In genomic region chr1:184034741-184035181, GRCm38 (mm10) we compare ENCODE assay signal across 8 mouse cellular contexts. TPM values are rescaled to one million over a fixed set of nuclear protein-coding genes. Genes with fewer than 3 reads are reported as not detected.
DNase-seq lines count a peak whose midpoint lies in the region; ATAC-seq and TF ChIP-seq lines count a peak whose summit lies in the region.

No protein-coding gene starts in this region.

- intact Hi-C loops in left cerebral cortex, adult 2 months (cut with DNase I) = loop anchor here (2.0 to 10.0 kb wide), 3 partner anchors 153 to 1750 kb away; partner anchors contain the start of gene Degs1

- H3K27me3 ChIP-seq in hindbrain, embryonic 12.5 days = no peaks in the 10 kb centered on the region
- H3K27me3 ChIP-seq in limb, embryonic 12.5 days = peaks cover 15% of the 10 kb centered on the region

- peaks cover 27% of the 10 kb centered on the region for H3K4me1 ChIP-seq in hindbrain, embryonic 12.5 days
- peaks cover 17% of the 10 kb centered on the region for H3K4me1 ChIP-seq in limb, embryonic 12.5 days (replicated peaks)

- peak in 1 of 2 experiments; percentile 31 for DNase-seq in left cerebral cortex, adult 2 months (ENCODE audit: extremely low spot score in 1 of 2, low spot score in 2 of 2)
- DNase-seq in left cerebral cortex, adult 9 months (ENCODE audit: low spot score in 2 of 2) = no peak
- peak; percentile 67 for DNase-seq in Muller cell, postnatal 12 days (ENCODE audit: inconsistent ontology term)
- peak; percentile 64 for DNase-seq in embryo, embryonic 10.5 days (ENCODE audit: low spot score)
- DNase-seq in neural tube, embryonic 10.5 days (ENCODE audit: extremely low spot score, low spot score) = peak; percentile 56

- peak overlapping the region; percentile 82 for H3K4me3 ChIP-seq in left cerebral cortex, adult 2 months
- peak overlapping the region; percentile 64 for H3K4me3 ChIP-seq in hindbrain, embryonic 12.5 days
- peak overlapping the region; percentile 74 for H3K4me3 ChIP-seq in limb, embryonic 12.5 days (replicated peaks)

- WGBS in hindbrain, embryonic 12.5 days = under 1% methylated on average over 12 of the region's 12 CpGs
- 0% methylated on average over 12 of the region's 12 CpGs for WGBS in limb, embryonic 12.5 days

- H3K9me3 ChIP-seq in hindbrain, embryonic 12.5 days (replicated peaks) = no peaks in the 10 kb centered on the region
- H3K9me3 ChIP-seq in limb, embryonic 12.5 days = no peaks in the 10 kb centered on the region

- H3K4me2 ChIP-seq in hindbrain, embryonic 12.5 days (replicated peaks) = peak overlapping the region; percentile 75
- H3K4me2 ChIP-seq in limb, embryonic 12.5 days = peak overlapping the region; percentile 78

- no peaks in the 10 kb centered on the region; the same call in 1 of the 2 replicates for H3K36me3 ChIP-seq in hindbrain, embryonic 12.5 days
- peaks cover 6% of the 10 kb centered on the region; the same call in 1 of the 2 replicates for H3K36me3 ChIP-seq in limb, embryonic 12.5 days

- peak overlapping the region; percentile 51 for H3K27ac ChIP-seq in left cerebral cortex, adult 2 months
- H3K27ac ChIP-seq in hindbrain, embryonic 12.5 days = peak overlapping the region; percentile 79
- H3K27ac ChIP-seq in limb, embryonic 12.5 days = peak overlapping the region; percentile 59; the same call in 1 of the 2 replicates

- no peak for TF ChIP-seq CTCF in left cerebral cortex, adult 2 months (IDR thresholded peaks at IDR 0.05)

- ATAC-seq in hindbrain, embryonic 12.5 days (ENCODE audit: low FRiP score) = no peak
- no peak for ATAC-seq in limb, embryonic 12.5 days (ENCODE audit: insufficient number of reproducible peaks, insufficient read depth, low FRiP score, low TSS enrichment, low read depth)
- no peak for ATAC-seq in granulocyte monocyte progenitor cell, adult 5-6 weeks (replicated peaks; ENCODE audit: poor library complexity, severe bottlenecking)

- H3K9ac ChIP-seq in hindbrain, embryonic 12.5 days = peak overlapping the region; percentile 59
- H3K9ac ChIP-seq in limb, embryonic 12.5 days (replicated peaks) = peak overlapping the region; percentile 57

RNA-seq across cellular contexts. Expression of gene 1700056E22Rik, which starts 0.7 kb away (rescaled TPM):
- not detected for total RNA-seq in left cerebral cortex, adult 2 months (2021)
- 1.7 and 1.9 TPM in 2 replicates for polyA plus RNA-seq in hindbrain, embryonic 12.5 days (2016; fragmentation: Nextera tagmentation; extraction: Ambion mirVana)
- polyA plus RNA-seq in limb, embryonic 12.5 days (2016; fragmentation: Nextera tagmentation; extraction: Ambion mirVana) = 0.73 and 1.3 TPM in 2 replicates
- total RNA-seq in granulocyte monocyte progenitor cell, adult 5-6 weeks (2014; fragmentation: Nextera tagmentation) = not detected in 2 replicates
- 0.95 TPM in 1 of 2 replicates, not detected in the other for total RNA-seq in granulocyte monocyte progenitor cell, adult 5-6 weeks (2017)

RNA-seq across cellular contexts. Expression of gene Dusp10, which starts 21.7 kb away (rescaled TPM):
- 1 to 10 TPM; 6.1 to 6.8 TPM for total RNA-seq in left cerebral cortex, adult 2 months (2021)
- 7.5 and 8.0 TPM in 2 replicates for polyA plus RNA-seq in hindbrain, embryonic 12.5 days (2016; fragmentation: Nextera tagmentation; extraction: Ambion mirVana)
- 7.0 and 7.7 TPM in 2 replicates for polyA plus RNA-seq in limb, embryonic 12.5 days (2016; fragmentation: Nextera tagmentation; extraction: Ambion mirVana)
- 0.96 and 1.4 TPM in 2 replicates for total RNA-seq in granulocyte monocyte progenitor cell, adult 5-6 weeks (2014; fragmentation: Nextera tagmentation)
- 2.8 and 5.8 TPM in 2 replicates for total RNA-seq in granulocyte monocyte progenitor cell, adult 5-6 weeks (2017)

Comparison
In these comparisons a context has a peak if more than half of its experiments do, and no peak if none do; other contexts are left out.
1. DNase-seq: peak in Muller cell, postnatal 12 days (single experiment), embryo, embryonic 10.5 days (single experiment) and neural tube, embryonic 10.5 days (single experiment); none in left cerebral cortex, adult 9 months (0 of 2).
2. Peak in every context shown above with its lines, with median percentiles within 50 percentile points of each other: H3K27ac ChIP-seq and H3K4me3 ChIP-seq.